33 mouse cellular contexts compared by ENCODE assay signal in genomic region chr4:83177471-83177870, GRCm38 (mm10).
"Had no signal": no experiment of that assay in that cellular context is flagged by ENCODE, and none has a peak within 500 bp of the region (broad histone marks: within the 10 kb centered on the region; RNA-seq: fewer than 3 reads in every experiment).

No protein-coding gene starts in this region.

- H3K4me1 ChIP-seq: hindbrain, embryonic 13.5 days; intestine, embryonic 15.5 days had no signal

- H3K27me3 ChIP-seq: heart, embryonic 13.5 days; heart, embryonic 15.5 days; hindbrain, embryonic 12.5 days; hindbrain, embryonic 13.5 days; hindbrain, embryonic 15.5 days; intestine, embryonic 15.5 days; kidney, embryonic 15.5 days had no signal

- H3K4me3 ChIP-seq: heart, embryonic 13.5 days; heart, embryonic 15.5 days; hindbrain, embryonic 10.5 days; hindbrain, embryonic 12.5 days; hindbrain, embryonic 13.5 days; hindbrain, embryonic 15.5 days; intestine, embryonic 15.5 days; kidney, embryonic 15.5 days; layer of hippocampus, adult 2 months; left cerebral cortex, adult 2 months had no signal

- H3K9me3 ChIP-seq: heart, embryonic 13.5 days; heart, embryonic 15.5 days; hindbrain, embryonic 10.5 days; hindbrain, embryonic 12.5 days; hindbrain, embryonic 13.5 days; hindbrain, embryonic 15.5 days; intestine, embryonic 15.5 days; kidney, embryonic 15.5 days had no signal

- ATAC-seq: hindbrain, embryonic 16.5 days; hindbrain, postnatal 0 days; inflammation-experienced regulatory T-cells, adult 6 months; intestine, embryonic 15.5 days; intestine, postnatal 0 days had no signal

- H3K4me2 ChIP-seq: heart, embryonic 11.5 days; heart, embryonic 13.5 days; heart, embryonic 15.5 days; hindbrain, embryonic 12.5 days; hindbrain, embryonic 13.5 days; hindbrain, embryonic 14.5 days; hindbrain, embryonic 15.5 days; intestine, embryonic 15.5 days; kidney, embryonic 15.5 days had no signal

- DNase-seq: heart, postnatal 10 days; heart, postnatal 14 days; heart, postnatal 36 days; heart, postnatal 4 days; kidney, adult 11 months; kidney, adult 18-20 months; kidney, adult 2 months; kidney, adult 8-10 months; kidney, adult 9 months; kidney, postnatal 10 days; kidney, postnatal 14 days; kidney, postnatal 25 days; kidney, postnatal 36 days; kidney, postnatal 4 days; layer of hippocampus, adult 9-11 months; layer of hippocampus, postnatal 36 days had no signal

- H3K9ac ChIP-seq: heart, embryonic 13.5 days; heart, embryonic 15.5 days; hindbrain, embryonic 12.5 days; hindbrain, embryonic 13.5 days; hindbrain, embryonic 14.5 days; hindbrain, embryonic 15.5 days; intestine, embryonic 15.5 days; kidney, embryonic 15.5 days had no signal

- H3K36me3 ChIP-seq: heart, embryonic 13.5 days; heart, embryonic 15.5 days; hindbrain, embryonic 10.5 days; hindbrain, embryonic 12.5 days; hindbrain, embryonic 13.5 days; hindbrain, embryonic 15.5 days; intestine, embryonic 15.5 days; kidney, embryonic 15.5 days had no signal

- H3K27ac ChIP-seq: heart, embryonic 13.5 days; heart, embryonic 15.5 days; hindbrain, embryonic 10.5 days; hindbrain, embryonic 12.5 days; hindbrain, embryonic 13.5 days; hindbrain, embryonic 14.5 days; hindbrain, embryonic 15.5 days; hindbrain, postnatal 0 days; intestine, embryonic 15.5 days; kidney, embryonic 15.5 days; kidney, postnatal 0 days; layer of hippocampus, adult 2 months; left cerebral cortex, adult 2 months had no signal
